Mouse (Mus musculus): ENCODE data around the gene Areg.

Gene Areg

DNA sequence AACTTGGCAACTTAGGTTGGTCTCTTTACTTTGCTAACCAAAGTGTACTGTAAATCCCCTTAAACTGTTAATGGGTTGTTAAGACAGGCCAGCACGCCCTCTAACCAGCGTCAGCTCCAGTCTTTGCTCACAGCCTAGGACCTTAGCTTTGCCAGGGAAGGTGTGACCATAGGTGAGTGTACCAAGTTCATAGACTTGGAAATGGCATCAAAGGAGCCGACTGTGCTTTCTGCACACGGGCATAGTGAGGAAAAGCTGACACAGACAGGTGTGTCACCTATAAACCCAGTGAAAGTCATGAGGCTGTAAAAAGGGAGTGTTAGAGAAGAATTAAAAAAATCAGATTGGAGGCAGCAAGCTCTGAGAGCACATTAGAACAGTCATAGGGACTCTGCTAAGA is 23.4 kb downstream of the Areg start:
- no peak for DNase-seq (ENCODE audit: low read depth in 2 of 2, low spot score in 2 of 2)

GRCm38 (mm10) chr5:91166601-91167000 is 27.2 kb downstream of the Areg start:
- DNase-seq (ENCODE audit: low read depth in 2 of 2, low spot score in 2 of 2) = no peak

- DNase-seq (ENCODE audit: low read depth in 2 of 2, low spot score in 2 of 2) = no peak
These were observed 37.0 kb downstream of the Areg start for GRCm38 (mm10) chr5:91176397-91176796.

- no peak for DNase-seq (ENCODE audit: low read depth in 2 of 2, low spot score in 2 of 2)
These were observed 55.2 kb downstream of the Areg start for GRCm38 (mm10) chr5:91194572-91194971.
